Mouse (Mus musculus): Measurements from ENCODE around the gene Drc1.

Gene Drc1

GRCm38 (mm10) chr5:30281291-30281732, at the start of gene Drc1:
Gene Drc1, plus strand, starts transcription at chr5:30281388.
- peak; percentile 74 to 76 for DNase-seq

DNA sequence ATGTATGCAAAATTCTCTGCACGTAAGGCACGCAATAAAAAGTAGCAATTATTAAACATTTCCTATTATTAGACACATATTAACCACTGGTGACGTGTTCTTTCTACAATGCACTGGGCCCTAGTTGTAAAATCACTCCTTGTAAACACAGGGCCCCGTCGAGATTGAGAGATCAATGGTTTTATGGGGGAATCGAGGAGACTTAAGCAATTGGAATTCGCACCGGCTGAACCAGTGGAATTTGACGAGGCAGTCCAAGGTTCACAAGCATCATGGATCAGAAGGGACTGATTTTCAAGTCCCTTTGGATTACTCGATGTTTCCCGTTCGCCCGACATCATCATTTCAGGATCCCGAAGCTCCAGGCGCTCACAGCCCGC, 49.3 kb upstream of the Drc1 start:
- no peak for DNase-seq

DNA sequence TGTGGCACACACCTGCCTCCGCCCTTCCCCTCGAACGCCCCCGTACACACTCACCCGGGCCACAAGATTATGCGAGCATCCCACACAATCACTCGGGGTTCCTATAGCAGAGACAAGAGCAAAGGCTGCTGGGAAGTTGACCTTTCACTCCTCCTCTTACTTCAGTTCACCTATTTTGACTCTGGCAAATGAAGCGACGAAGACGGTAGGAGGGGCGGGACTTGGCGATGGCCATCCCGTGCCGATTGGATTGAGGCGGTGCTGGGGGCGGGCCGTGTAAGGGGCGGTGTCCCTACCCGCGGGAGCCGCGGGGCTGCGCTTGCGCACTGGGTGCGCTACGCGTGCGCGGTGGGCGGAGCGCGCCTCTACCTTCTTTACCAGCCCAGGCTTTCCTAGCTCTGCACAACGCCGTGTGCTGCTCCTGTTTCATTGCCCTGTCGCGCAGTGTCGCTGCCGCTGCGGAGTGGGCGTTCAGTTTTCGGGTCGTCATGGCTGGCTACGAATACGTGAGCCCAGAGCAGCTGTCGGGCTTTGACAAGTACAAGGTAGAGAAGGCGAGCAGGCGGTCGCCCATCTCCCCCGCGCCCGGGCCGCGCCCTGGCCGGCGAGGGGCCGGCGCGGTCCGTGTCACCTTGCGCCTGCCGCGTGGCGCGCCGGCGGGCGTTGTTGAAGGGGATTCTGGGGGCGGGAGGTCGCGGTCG, 48.8 kb upstream of the Drc1 start, which contains the start of gene Selenoi:
TSS of gene Selenoi (plus strand) at position 311 of the 701 bp plus-strand sequence.
- peak; percentile 99 to 100 for DNase-seq

DNA sequence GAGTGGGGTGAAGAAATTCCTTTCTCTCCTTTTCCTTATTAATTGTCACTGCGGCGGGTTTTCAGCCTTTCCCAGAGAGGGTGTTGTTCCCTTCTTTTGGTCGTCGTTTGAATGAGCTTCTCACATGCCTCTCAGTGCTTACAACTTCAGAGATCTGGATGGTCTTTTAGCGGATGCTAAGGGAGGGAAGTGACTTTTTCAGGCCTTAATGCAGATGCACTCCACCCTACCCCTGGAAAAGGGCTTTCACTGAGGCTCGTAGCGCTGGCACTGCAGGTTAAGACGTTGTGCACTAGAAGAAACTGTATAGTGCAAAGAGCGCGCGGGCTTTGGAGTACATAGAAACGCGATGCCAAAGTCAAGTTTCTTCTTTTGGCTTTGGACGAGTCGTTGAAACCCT, 48.1 kb upstream of the Drc1 start:
- DNase-seq = peak; percentile 35 to 46

DNA sequence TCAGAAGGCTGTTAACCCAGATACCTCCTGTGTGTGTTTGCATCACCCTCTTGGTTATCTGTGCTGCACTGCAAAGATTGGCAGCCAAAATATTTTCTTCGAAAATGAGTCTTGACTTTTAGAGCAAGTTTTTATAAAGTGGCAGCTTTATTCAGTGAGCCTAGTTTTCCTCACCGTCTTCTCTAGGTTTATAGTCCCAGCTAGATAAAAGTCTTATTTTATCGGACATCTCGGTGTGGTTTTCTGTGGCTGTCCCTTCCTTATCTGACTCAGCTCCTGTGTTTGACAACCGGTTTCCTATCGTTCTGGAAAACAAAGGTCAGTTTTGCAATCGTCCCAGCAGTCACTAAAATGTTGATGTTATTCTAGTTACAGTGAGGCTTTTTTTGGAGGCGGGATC, 47.2 kb upstream of the Drc1 start:
- DNase-seq = no peak

DNA sequence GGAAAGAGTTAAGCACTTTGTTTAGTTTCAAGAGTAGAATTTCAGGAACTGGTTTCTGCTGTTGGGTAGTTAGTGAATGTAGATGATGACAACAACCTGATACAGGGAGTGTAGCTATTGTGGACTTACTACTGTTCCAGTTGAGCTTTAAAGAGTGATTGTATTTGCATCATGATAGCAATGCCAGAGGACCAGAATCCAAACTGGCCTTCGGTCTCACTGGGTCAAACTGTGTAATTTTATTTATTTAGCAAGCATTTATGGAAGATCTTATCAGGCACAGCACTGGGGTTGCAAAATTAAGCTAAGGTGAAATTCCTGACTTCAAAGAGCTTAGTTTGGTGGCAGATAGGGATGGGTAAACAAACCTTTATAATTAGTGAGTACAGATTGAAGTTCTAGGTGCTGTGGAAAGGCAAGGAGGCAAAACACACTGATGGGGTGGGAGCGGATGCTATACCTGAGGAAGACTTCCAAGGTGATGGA, 45.5 kb upstream of the Drc1 start:
- DNase-seq = no peak

DNA sequence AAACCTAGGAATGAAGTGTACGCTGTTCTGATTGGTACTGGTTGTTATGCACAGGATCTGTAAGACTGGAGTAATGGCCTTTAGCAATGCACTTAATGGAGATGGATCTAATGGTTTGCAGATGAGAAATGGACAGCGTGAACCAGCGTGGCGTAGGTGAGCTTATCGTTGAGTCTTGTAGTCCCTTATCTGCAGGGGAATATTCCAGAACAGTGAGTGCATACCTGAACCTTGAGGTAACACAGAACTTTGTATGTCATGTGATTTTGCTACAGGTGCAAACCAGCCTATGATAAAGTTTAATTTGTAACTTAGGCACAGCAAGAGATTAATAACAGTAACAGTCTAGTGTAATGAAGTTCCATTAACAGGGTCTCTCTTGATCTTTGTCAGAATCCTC, 42.7 kb upstream of the Drc1 start:
- no peak for DNase-seq

DNA sequence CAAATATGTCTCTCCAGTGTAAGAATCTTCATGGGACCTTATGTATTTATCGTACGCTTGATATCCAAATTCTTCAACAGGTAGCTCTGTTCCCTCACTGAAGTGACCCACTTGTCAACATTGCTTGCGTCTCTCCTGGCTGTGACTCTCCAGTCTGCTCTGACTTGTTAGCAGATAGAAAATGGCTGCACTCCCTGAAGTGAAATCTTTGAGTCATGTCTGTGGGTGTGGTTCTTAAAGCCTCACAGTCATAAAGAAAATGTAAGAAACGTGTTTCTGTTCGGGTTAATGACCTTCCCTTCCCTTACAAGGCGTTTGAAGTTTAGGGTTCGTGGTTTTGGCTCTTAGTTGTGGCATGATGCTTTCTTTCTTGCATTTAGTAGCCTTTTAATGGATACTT, 40.6 kb upstream of the Drc1 start:
- no peak for DNase-seq

GRCm38 (mm10) chr5:30242410-30242809, 38.8 kb upstream of the Drc1 start:
- DNase-seq = no peak

DNA sequence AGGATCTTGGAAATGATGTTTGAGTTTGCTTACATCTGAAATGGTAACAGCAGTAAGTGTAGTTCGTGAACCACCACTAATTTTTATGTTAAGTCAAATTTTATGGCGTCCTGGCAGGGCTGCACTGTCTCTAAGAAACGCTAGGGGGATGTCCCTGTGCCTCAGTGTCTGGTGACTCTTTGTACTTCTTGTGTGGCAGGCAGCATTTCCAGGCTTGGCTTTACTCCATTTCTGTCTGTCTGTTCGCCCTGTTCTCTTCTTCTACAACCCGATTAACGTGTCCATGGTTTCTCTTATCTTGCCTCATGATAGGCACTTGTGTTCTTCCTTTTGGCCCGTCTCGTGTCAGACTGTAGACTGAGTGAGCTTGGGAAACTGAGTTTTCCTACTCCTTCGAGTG, 37.4 kb upstream of the Drc1 start:
- peak; percentile 25 to 41 for DNase-seq

DNA sequence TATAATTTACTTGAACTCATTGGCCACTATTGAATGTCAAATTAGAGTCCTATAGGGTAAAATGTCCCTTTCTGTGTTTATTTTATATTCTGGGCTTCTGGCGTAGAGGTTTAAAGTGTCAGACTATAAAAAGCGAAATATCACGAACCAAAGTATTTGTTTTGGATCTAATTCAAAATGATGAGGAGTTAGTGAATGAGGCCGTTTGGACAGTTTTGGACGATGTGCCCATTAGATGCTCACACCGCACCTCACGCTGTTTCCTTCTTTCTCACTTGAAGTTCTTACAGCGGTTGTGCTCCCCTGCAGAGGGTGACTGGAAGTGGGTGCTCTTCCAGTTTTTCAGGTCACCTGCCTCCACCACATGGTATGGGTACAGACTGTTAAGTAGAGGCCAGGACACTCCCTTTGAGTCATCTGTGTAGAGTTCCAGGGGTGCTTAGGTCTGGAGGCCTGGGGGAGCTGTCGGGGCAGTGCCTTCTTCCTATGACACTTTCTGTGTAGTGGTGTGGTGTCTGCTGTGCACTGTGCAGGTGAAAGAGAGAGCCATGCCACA, 35.2 kb upstream of the Drc1 start:
- DNase-seq = no peak

GRCm38 (mm10) chr5:30247666-30248065, 33.5 kb upstream of the Drc1 start:
- DNase-seq = peak in 1 of 2 experiments; percentile 36

GRCm38 (mm10) chr5:30255567-30256354, 25.4 kb upstream of the Drc1 start:
- no peak for DNase-seq

- peak; percentile 50 to 66 for DNase-seq
These were observed 22.4 kb upstream of the Drc1 start for GRCm38 (mm10) chr5:30258776-30259175.

DNA sequence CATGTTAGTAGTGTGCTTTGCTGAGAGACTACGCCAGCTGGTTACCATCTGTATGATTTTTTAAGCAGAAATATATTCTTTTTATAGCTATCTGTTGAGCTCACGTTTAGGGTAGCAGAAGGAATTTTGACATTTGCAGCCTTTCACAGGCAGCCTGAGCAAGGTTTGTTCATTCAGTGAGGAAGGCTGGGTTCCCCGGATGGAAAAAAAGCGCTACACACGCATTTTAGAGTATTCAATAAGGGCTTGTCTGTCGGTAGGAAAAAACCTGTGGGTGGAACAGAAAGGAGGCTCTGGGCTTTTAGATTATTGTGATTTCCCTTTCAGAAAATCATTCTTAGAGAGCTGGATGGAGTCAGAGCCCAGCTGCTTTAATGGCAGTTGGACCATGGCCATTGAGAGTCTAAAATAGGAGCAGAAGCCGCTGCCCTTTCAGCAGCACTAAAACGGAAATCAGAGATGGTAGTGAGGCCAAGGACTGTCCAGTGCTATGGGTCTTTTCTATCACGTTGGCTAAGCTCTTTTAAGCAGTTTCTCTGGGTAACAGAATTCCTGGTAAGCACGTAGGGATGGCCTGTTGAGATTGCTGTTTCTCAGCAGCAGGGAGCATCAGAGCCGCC, 10.5 kb upstream of the Drc1 start:
- DNase-seq = peak in 1 of 2 experiments; percentile 16

- DNase-seq = peak; percentile 31 to 36
These were observed 9.4 kb upstream of the Drc1 start for GRCm38 (mm10) chr5:30271599-30272281.

- peak; percentile 48 to 60 for DNase-seq
These were observed 4.8 kb upstream of the Drc1 start for GRCm38 (mm10) chr5:30276361-30276760.

GRCm38 (mm10) chr5:30278952-30279351, 2.2 kb upstream of the Drc1 start:
- DNase-seq = no peak

- DNase-seq = no peak
These were observed 1.7 kb upstream of the Drc1 start for GRCm38 (mm10) chr5:30279446-30279845.

GRCm38 (mm10) chr5:30280864-30281263, 324 bp upstream of the Drc1 start:
- DNase-seq = no peak

DNA sequence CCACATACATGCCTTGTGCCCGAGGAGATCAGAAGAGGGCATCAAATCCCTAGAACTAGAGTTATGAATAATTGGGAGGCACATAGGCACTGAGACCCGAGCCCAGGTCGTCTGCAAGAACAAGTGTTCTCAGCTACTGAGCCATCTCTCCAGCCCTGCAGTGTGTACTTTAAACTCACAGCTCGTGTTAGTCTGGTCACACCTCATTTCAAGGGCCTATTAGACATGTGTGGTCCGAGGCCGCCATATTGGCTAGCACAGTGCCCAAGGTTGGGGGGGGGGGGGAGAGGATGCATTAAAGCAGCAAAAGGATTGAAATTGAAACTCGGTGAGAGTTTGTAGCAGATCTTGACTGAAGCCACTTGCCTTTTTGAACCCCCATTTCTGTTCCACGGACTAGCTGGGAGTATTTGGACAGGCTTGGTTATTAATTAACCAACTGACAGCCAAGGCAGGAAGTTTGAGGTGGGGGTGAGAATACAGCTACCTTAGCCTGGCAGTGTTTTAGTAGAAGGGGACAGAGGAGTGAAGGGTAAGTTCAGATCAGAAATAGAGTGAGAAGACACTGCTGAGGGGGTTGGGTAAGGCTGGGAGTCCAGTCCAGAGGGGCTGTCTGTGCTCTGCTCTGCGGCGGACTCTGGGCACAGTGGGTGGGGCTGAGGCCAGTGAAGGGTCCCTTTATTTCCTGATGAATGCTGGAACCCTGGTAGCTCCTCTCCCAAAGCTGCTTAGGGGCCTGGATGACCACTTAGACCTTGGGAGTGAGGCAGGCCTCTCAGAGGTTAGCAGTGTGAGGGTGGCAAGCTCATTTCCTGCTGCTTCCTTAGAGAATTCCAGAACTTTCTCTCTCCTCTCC, 5.0 kb downstream of the Drc1 start:
- DNase-seq = no peak

All from cerebellum, postnatal 14 days (tissue).